Mouse (Mus musculus): ENCODE results near the gene Cacng2.

Cacng2 gene

GRCm38 (mm10) chr15:78082149-78082548, 37.7 kb downstream of the Cacng2 start:
- DNase-seq (ENCODE audit: low spot score) = no peak

- no peak for DNase-seq (ENCODE audit: low spot score)
These were observed 38.4 kb downstream of the Cacng2 start for GRCm38 (mm10) chr15:78081384-78081783.

- no peak for DNase-seq (ENCODE audit: low spot score)
These were observed 39.5 kb downstream of the Cacng2 start for GRCm38 (mm10) chr15:78080326-78080725.

GRCm38 (mm10) chr15:78078776-78079628, 40.8 kb downstream of the Cacng2 start:
- no peak for DNase-seq (ENCODE audit: low spot score)

- DNase-seq (ENCODE audit: low spot score) = no peak
These were observed 41.6 kb downstream of the Cacng2 start for GRCm38 (mm10) chr15:78078206-78078605.

- no peak for DNase-seq (ENCODE audit: low spot score)
These were observed 43.9 kb downstream of the Cacng2 start for GRCm38 (mm10) chr15:78075921-78076320.

GRCm38 (mm10) chr15:78073109-78073508, 46.7 kb downstream of the Cacng2 start:
- no peak for DNase-seq (ENCODE audit: low spot score)

- DNase-seq (ENCODE audit: low spot score) = peak; percentile 70
These were observed 53.4 kb downstream of the Cacng2 start for GRCm38 (mm10) chr15:78066475-78066874.

- no peak for DNase-seq (ENCODE audit: low spot score)
These were observed 54.3 kb downstream of the Cacng2 start for GRCm38 (mm10) chr15:78065541-78065940.

GRCm38 (mm10) chr15:78064340-78064739, 55.5 kb downstream of the Cacng2 start:
- no peak for DNase-seq (ENCODE audit: low spot score)

GRCm38 (mm10) chr15:78062467-78062866, 57.4 kb downstream of the Cacng2 start:
- no peak for DNase-seq (ENCODE audit: low spot score)

GRCm38 (mm10) chr15:78056930-78057329, 62.9 kb downstream of the Cacng2 start:
- DNase-seq (ENCODE audit: low spot score) = no peak

GRCm38 (mm10) chr15:78050682-78051081, 69.1 kb downstream of the Cacng2 start:
- no peak for DNase-seq (ENCODE audit: low spot score)

GRCm38 (mm10) chr15:78049933-78050332, 69.9 kb downstream of the Cacng2 start:
- DNase-seq (ENCODE audit: low spot score) = no peak

GRCm38 (mm10) chr15:78045842-78046241, 74.0 kb downstream of the Cacng2 start:
- DNase-seq (ENCODE audit: low spot score) = no peak

GRCm38 (mm10) chr15:78045314-78045713, 74.5 kb downstream of the Cacng2 start:
- DNase-seq (ENCODE audit: low spot score) = no peak

- no peak for DNase-seq (ENCODE audit: low spot score)
These were observed 75.0 kb downstream of the Cacng2 start for GRCm38 (mm10) chr15:78044826-78045225.

- DNase-seq (ENCODE audit: low spot score) = no peak
These were observed 77.1 kb downstream of the Cacng2 start for GRCm38 (mm10) chr15:78042706-78043105.

GRCm38 (mm10) chr15:78037626-78038025, 82.2 kb downstream of the Cacng2 start:
- no peak for DNase-seq (ENCODE audit: low spot score)

GRCm38 (mm10) chr15:78036586-78036985, 83.2 kb downstream of the Cacng2 start:
- DNase-seq (ENCODE audit: low spot score) = no peak

GRCm38 (mm10) chr15:78029938-78030337, 89.9 kb downstream of the Cacng2 start:
- no peak for DNase-seq (ENCODE audit: low spot score)

GRCm38 (mm10) chr15:78026521-78026920, 93.3 kb downstream of the Cacng2 start:
- DNase-seq (ENCODE audit: low spot score) = no peak

GRCm38 (mm10) chr15:78024211-78024610, 95.6 kb downstream of the Cacng2 start:
- no peak for DNase-seq (ENCODE audit: low spot score)

GRCm38 (mm10) chr15:78014046-78014445, 105.8 kb downstream of the Cacng2 start:
- DNase-seq (ENCODE audit: low spot score) = no peak

All from ovary, postnatal 14 days (tissue).